Mouse (Mus musculus) forebrain, embryonic 12.5 days (tissue): Measurements from ENCODE around the gene Rnf38. TPM values are rescaled to one million over a fixed set of nuclear protein-coding genes. Genes with fewer than 3 reads are reported as not detected.

Experiments used
- ATAC-seq: fragments of 200-750 bp; cut with Nextera tagmentation; 2 replicates; pipeline ENCODE4 v1.8.0; 2017; ENCODE audit warnings: moderate TSS enrichment; ENCODE audit not compliant: low FRiP score
- H3K27ac ChIP-seq: fragments of 300-500 bp; sonication (generic); 2 replicates; pipeline ENCODE4 v1.5.1; 2016; ENCODE audit warnings: mild to moderate bottlenecking
- H3K27me3 ChIP-seq: fragments of 300-500 bp; sonication (generic); 2 replicates; pipeline ENCODE4 v1.6.1; 2016; ENCODE audit warnings: mild to moderate bottlenecking
- H3K36me3 ChIP-seq: fragments of 300-500 bp; sonication (generic); replicated peaks from 2 replicates; pipeline ENCODE4 v1.6.1; 2016; ENCODE audit warnings: mild to moderate bottlenecking
- H3K4me1 ChIP-seq: fragments of 300-500 bp; sonication (generic); 2 replicates; pipeline ENCODE4 v1.6.1; 2016
- H3K4me2 ChIP-seq: fragments of 300-500 bp; sonication (generic); 2 replicates; pipeline ENCODE4 v1.6.1; 2016; ENCODE audit warnings: mild to moderate bottlenecking, moderate library complexity
- H3K4me3 ChIP-seq: fragments of 300-500 bp; sonication (generic); replicated peaks from 2 replicates; pipeline ENCODE4 v1.5.1; 2016; ENCODE audit warnings: mild to moderate bottlenecking
- H3K9ac ChIP-seq: fragments of 300-500 bp; sonication (generic); 2 replicates; pipeline ENCODE4 v1.6.1; 2016; ENCODE audit warnings: mild to moderate bottlenecking
- H3K9me3 ChIP-seq: fragments of 300-500 bp; sonication (generic); 2 replicates; pipeline ENCODE4 v1.6.1; 2016
- WGBS: fragments of 180-500 bp; shearing (Covaris S2); methylation state at CpG from one replicate; pipeline ENCODE4 v1.1.7; 2016; 5-methylcytosine and 5-hydroxymethylcytosine counted together
- polyA plus RNA-seq: library from polyadenylated mRNA; unstranded; fragments of >200 nt; fragmentation: Nextera tagmentation; extraction: Ambion mirVana; gene quantifications from 2 replicates; pipeline ENCODE4 v1.2.1, GENCODE M21; 2016

Gene Rnf38
- polyA plus RNA-seq, 1 experiment from 2014 or later: 64.7 TPM

- Histone ChIP-seq H3K4me1 (peaks cover 52% of the 10 kb centered on the region), H3K9me3 (no peaks in the 10 kb centered on the region)
- 73% methylated on average over 2 of the region's 2 CpGs for WGBS
Measured at GRCm38 (mm10) chr4:44163034-44163433, 70.6 kb downstream of the Rnf38 start.

GRCm38 (mm10) chr4:44160990-44161689 lies 72.4 kb downstream of the Rnf38 start:
- H3K4me1 ChIP-seq: peaks cover 49% of the 10 kb centered on the region

More at GRCm38 (mm10) chr4:44163034-44163433, 70.6 kb downstream of the Rnf38 start:
- no peak overlapping the region for H3K4me2 ChIP-seq
- ATAC-seq: no peak
- H3K4me3 ChIP-seq: no peak overlapping the region
- H3K27ac ChIP-seq: no peak overlapping the region
- H3K27me3 ChIP-seq: no peaks in the 10 kb centered on the region
- H3K36me3 ChIP-seq: no peaks in the 10 kb centered on the region
- no peak overlapping the region for H3K9ac ChIP-seq

GRCm38 (mm10) chr4:44159839-44160238 lies 73.8 kb downstream of the Rnf38 start:
- Histone ChIP-seq H3K36me3 (peaks cover 3% of the 10 kb centered on the region), H3K4me3 (no peak overlapping the region), H3K9ac (no peak overlapping the region), H3K4me2 (no peak overlapping the region), H3K27me3 (no peaks in the 10 kb centered on the region), H3K4me1 (peaks cover 37% of the 10 kb centered on the region), H3K9me3 (no peaks in the 10 kb centered on the region), H3K27ac (no peak overlapping the region)
- 85% methylated on average over 8 of the region's 8 CpGs for WGBS
- ATAC-seq: no peak

More at GRCm38 (mm10) chr4:44160990-44161689, 72.4 kb downstream of the Rnf38 start:
- no peak overlapping the region for H3K4me2 ChIP-seq
- no peak overlapping the region for H3K4me3 ChIP-seq
- H3K9me3 ChIP-seq: no peaks in the 10 kb centered on the region
- peaks cover 3% of the 10 kb centered on the region; the same call in 1 of the 2 replicates for H3K36me3 ChIP-seq
- no peak overlapping the region for H3K9ac ChIP-seq
- H3K27ac ChIP-seq: no peak overlapping the region
- 55% methylated on average over 13 of the region's 13 CpGs for WGBS
- no peaks in the 10 kb centered on the region for H3K27me3 ChIP-seq
- ATAC-seq: no peak

- Histone ChIP-seq H3K4me1 (peaks cover 8% of the 10 kb centered on the region), H3K27ac (no peak overlapping the region), H3K4me3 (no peak overlapping the region), H3K27me3 (no peaks in the 10 kb centered on the region), H3K9ac (no peak overlapping the region), H3K36me3 (peaks cover 13% of the 10 kb centered on the region), H3K9me3 (no peaks in the 10 kb centered on the region), H3K4me2 (no peak overlapping the region)
- ATAC-seq: no peak
- WGBS: 82% methylated on average over 6 of the region's 6 CpGs
Measured at GRCm38 (mm10) chr4:44156481-44156880, 77.1 kb downstream of the Rnf38 start.

GRCm38 (mm10) chr4:44154884-44155283 lies 78.7 kb downstream of the Rnf38 start:
- Histone ChIP-seq H3K4me1 (no peaks in the 10 kb centered on the region), H3K27me3 (no peaks in the 10 kb centered on the region), H3K36me3 (peaks cover 26% of the 10 kb centered on the region), H3K27ac (no peak overlapping the region), H3K4me2 (no peak overlapping the region), H3K9ac (no peak overlapping the region), H3K9me3 (no peaks in the 10 kb centered on the region), H3K4me3 (no peak overlapping the region)
- 89% methylated on average over 4 of the region's 4 CpGs for WGBS
- no peak for ATAC-seq

GRCm38 (mm10) chr4:44152904-44153303 lies 80.7 kb downstream of the Rnf38 start:
- Histone ChIP-seq H3K27me3 (no peaks in the 10 kb centered on the region), H3K27ac (no peak overlapping the region), H3K9ac (no peak overlapping the region), H3K4me1 (no peaks in the 10 kb centered on the region), H3K4me3 (no peak overlapping the region), H3K4me2 (no peak overlapping the region), H3K36me3 (peaks cover 42% of the 10 kb centered on the region), H3K9me3 (no peaks in the 10 kb centered on the region)
- ATAC-seq: no peak
- 94% methylated on average over 4 of the region's 4 CpGs for whole genome bisulfite sequencing

- 92% methylated on average over 12 of the region's 12 CpGs for WGBS
- Histone ChIP-seq H3K4me2 (no peak overlapping the region), H3K9ac (no peak overlapping the region), H3K36me3 (peaks cover 63% of the 10 kb centered on the region), H3K27me3 (no peaks in the 10 kb centered on the region), H3K27ac (no peak overlapping the region), H3K9me3 (no peaks in the 10 kb centered on the region), H3K4me1 (no peaks in the 10 kb centered on the region), H3K4me3 (no peak overlapping the region)
- ATAC-seq: no peak
Measured at GRCm38 (mm10) chr4:44126805-44127204, 106.8 kb downstream of the Rnf38 start.

GRCm38 (mm10) chr4:44119410-44120201 lies 114.0 kb downstream of the Rnf38 start:
- Histone ChIP-seq H3K27me3 (no peaks in the 10 kb centered on the region), H3K36me3 (0 out of 2 replicates have a peak, but pooled peaks cover 4% of the 10 kb centered on the region), H3K4me2 (no peak overlapping the region), H3K4me3 (no peak overlapping the region), H3K9me3 (no peaks in the 10 kb centered on the region), H3K4me1 (no peaks in the 10 kb centered on the region), H3K27ac (no peak overlapping the region), H3K9ac (no peak overlapping the region)
- ATAC-seq: no peak
- WGBS: 52% methylated on average over 9 of the region's 9 CpGs

GRCm38 (mm10) chr4:44115046-44115445 lies 118.5 kb downstream of the Rnf38 start:
- WGBS: 86% methylated on average over 13 of the region's 13 CpGs
- ATAC-seq: no peak

GRCm38 (mm10) chr4:44113393-44114138 lies 120.0 kb downstream of the Rnf38 start:
- H3K36me3 ChIP-seq: no peaks in the 10 kb centered on the region
- H3K4me3 ChIP-seq: no peak overlapping the region
- no peaks in the 10 kb centered on the region for H3K9me3 ChIP-seq
- H3K27me3 ChIP-seq: no peaks in the 10 kb centered on the region
- H3K27ac ChIP-seq: no peak overlapping the region
- no peak for ATAC-seq
- H3K4me2 ChIP-seq: no peak overlapping the region
- peaks cover 9% of the 10 kb centered on the region for H3K4me1 ChIP-seq
- no peak overlapping the region for H3K9ac ChIP-seq
- 43% methylated on average over 16 of the region's 16 CpGs for WGBS

More at GRCm38 (mm10) chr4:44115046-44115445, 118.5 kb downstream of the Rnf38 start:
- Histone ChIP-seq H3K27me3 (no peaks in the 10 kb centered on the region), H3K4me2 (no peak overlapping the region), H3K4me3 (no peak overlapping the region), H3K4me1 (peaks cover 9% of the 10 kb centered on the region), H3K36me3 (no peaks in the 10 kb centered on the region), H3K27ac (no peak overlapping the region), H3K9ac (no peak overlapping the region), H3K9me3 (no peaks in the 10 kb centered on the region)

GRCm38 (mm10) chr4:44112741-44113140 lies 120.8 kb downstream of the Rnf38 start:
- Histone ChIP-seq H3K27ac (no peak overlapping the region), H3K36me3 (no peaks in the 10 kb centered on the region)

GRCm38 (mm10) chr4:44110771-44111170 lies 122.8 kb downstream of the Rnf38 start:
- Histone ChIP-seq H3K4me3 (no peak overlapping the region), H3K4me2 (no peak overlapping the region), H3K27ac (no peak overlapping the region), H3K27me3 (no peaks in the 10 kb centered on the region), H3K36me3 (no peaks in the 10 kb centered on the region), H3K9me3 (no peaks in the 10 kb centered on the region), H3K9ac (no peak overlapping the region), H3K4me1 (peaks cover 15% of the 10 kb centered on the region)
- WGBS: 83% methylated on average over 7 of the region's 7 CpGs
- no peak for ATAC-seq

More at GRCm38 (mm10) chr4:44112741-44113140, 120.8 kb downstream of the Rnf38 start:
- no peak overlapping the region for H3K9ac ChIP-seq
- WGBS: 28% methylated on average over 4 of the region's 4 CpGs
- no peaks in the 10 kb centered on the region for H3K9me3 ChIP-seq
- H3K4me3 ChIP-seq: no peak overlapping the region
- no peak overlapping the region for H3K4me2 ChIP-seq
- no peak for ATAC-seq
- H3K27me3 ChIP-seq: no peaks in the 10 kb centered on the region
- peaks cover 9% of the 10 kb centered on the region for H3K4me1 ChIP-seq
